Comparison of ENCODE assay signal across 9 mouse cellular contexts in genomic region chr6:92812702-92813370, GRCm38 (mm10). TPM values are rescaled to one million over a fixed set of nuclear protein-coding genes. Genes with fewer than 3 reads are reported as not detected.
A peak's percentile ranks its signal among the peaks of the same experiment; 100 is the strongest.
DNase-seq lines count a peak whose midpoint lies in the region; ATAC-seq and TF ChIP-seq lines count a peak whose summit lies in the region.
"Had no signal": no experiment of that assay in that cellular context is flagged by ENCODE, and none has a peak within 500 bp of the region (broad histone marks: within the 10 kb centered on the region; RNA-seq: fewer than 3 reads in every experiment).

No protein-coding gene starts in this region.

- no peak overlapping the region for H3K4me2 ChIP-seq in hindbrain, postnatal 0 days (ENCODE audit: low read depth, low read length)
- no peak overlapping the region for H3K4me2 ChIP-seq in hindbrain, embryonic 13.5 days

- DNase-seq in hindbrain, postnatal 0 days (ENCODE audit: low spot score) = peak; percentile 78
- DNase-seq in adipocyte (ENCODE audit: low spot score) = peak; percentile 64
- DNase-seq in cerebellum, adult 9-10 months = peak; percentile 30
- peak; percentile 25 to 39 for DNase-seq in kidney, postnatal 4 days
- DNase-seq in embryo, embryonic 10.5 days (ENCODE audit: low spot score) = no peak
- DNase-seq in urinary bladder, postnatal 25 days (ENCODE audit: low spot score) = no peak
- DNase-seq in adrenal gland, adult 18-20 months (ENCODE audit: low spot score in 2 of 2) = no peak

- 24% methylated on average over 2 of the region's 2 CpGs for WGBS in hindbrain, postnatal 0 days
- WGBS in hindbrain, embryonic 13.5 days = 59% methylated on average over 2 of the region's 2 CpGs

- H3K27ac ChIP-seq in hindbrain, postnatal 0 days = no peak overlapping the region; the same call in 1 of the 2 replicates
- H3K27ac ChIP-seq in hindbrain, embryonic 13.5 days = no peak overlapping the region

- H3K4me3 ChIP-seq in hindbrain, postnatal 0 days (ENCODE audit: low read length) = no peak overlapping the region
- H3K4me3 ChIP-seq in hindbrain, embryonic 13.5 days = no peak overlapping the region

- peak; percentile 74 for ATAC-seq in hindbrain, postnatal 0 days
- no peak for ATAC-seq in hindbrain, embryonic 13.5 days (ENCODE audit: low FRiP score)

- H3K4me1 ChIP-seq in hindbrain, postnatal 0 days (ENCODE audit: insufficient read depth, low read length) = peaks cover 10% of the 10 kb centered on the region
- peaks cover 16% of the 10 kb centered on the region for H3K4me1 ChIP-seq in hindbrain, embryonic 13.5 days (replicated peaks)

- H3K9me3 ChIP-seq in hindbrain, postnatal 0 days (ENCODE audit: low read length) = no peaks in the 10 kb centered on the region
- no peaks in the 10 kb centered on the region for H3K9me3 ChIP-seq in hindbrain, embryonic 13.5 days

- H3K27me3 ChIP-seq in hindbrain, postnatal 0 days (ENCODE audit: insufficient read depth, low read length) = no peaks in the 10 kb centered on the region
- H3K27me3 ChIP-seq in hindbrain, embryonic 13.5 days = peaks cover 37% of the 10 kb centered on the region

- TF ChIP-seq CTCF in hindbrain, postnatal 0 days (IDR thresholded peaks at IDR 0.05; ENCODE audit: low read depth) = no peak

- H3K9ac ChIP-seq in hindbrain, postnatal 0 days (replicated peaks; ENCODE audit: low read length) = no peak overlapping the region
- no peak overlapping the region for H3K9ac ChIP-seq in hindbrain, embryonic 13.5 days

- no peaks in the 10 kb centered on the region for H3K36me3 ChIP-seq in hindbrain, postnatal 0 days (ENCODE audit: insufficient read depth, low read length)
- H3K36me3 ChIP-seq in hindbrain, embryonic 13.5 days = no peaks in the 10 kb centered on the region

RNA-seq across cellular contexts. Expression of gene A730049H05Rik, which starts 3.4 kb away (rescaled TPM):
- 0.65 and 0.68 TPM in 2 replicates for total RNA-seq in hindbrain, postnatal 0 days (2014; rRNA removed)
- polyA plus RNA-seq in hindbrain, postnatal 0 days (2015; fragmentation: Nextera tagmentation; extraction: Ambion mirVana) = 1.2 and 1.7 TPM in 2 replicates
- 0.41 and 0.97 TPM in 2 replicates for polyA plus RNA-seq in hindbrain, embryonic 13.5 days (2015; fragmentation: Nextera tagmentation; extraction: Ambion mirVana)
- 1 to 10 TPM; 1.7 to 3.7 TPM for total RNA-seq in adrenal gland, adult 18-20 months (2021)
- polyA plus RNA-seq: large intestine, adult 2 months had no signal

RNA-seq across cellular contexts. Expression of gene Gm15737, which starts 56.3 kb away (rescaled TPM):
- not detected in 2 replicates for total RNA-seq in hindbrain, postnatal 0 days (2014; rRNA removed)
- polyA plus RNA-seq in hindbrain, postnatal 0 days (2015; fragmentation: Nextera tagmentation; extraction: Ambion mirVana) = not detected in 2 replicates
- polyA plus RNA-seq in hindbrain, embryonic 13.5 days (2015; fragmentation: Nextera tagmentation; extraction: Ambion mirVana) = not detected in 2 replicates
- not detected for total RNA-seq in adrenal gland, adult 18-20 months (2021)

Comparison
In these comparisons a context has a peak if more than half of its experiments do, and no peak if none do; other contexts are left out.
1. DNase-seq: peak in hindbrain, postnatal 0 days (single experiment), adipocyte (single experiment), cerebellum, adult 9-10 months (single experiment) and kidney, postnatal 4 days (2 of 2); none in embryo, embryonic 10.5 days (single experiment), urinary bladder, postnatal 25 days (single experiment) and adrenal gland, adult 18-20 months (0 of 2).